Mouse (Mus musculus) CH12.LX (cell line): ENCODE results near the gene Trabd2b.

Source experiments
- CHD2 ChIP-seq: IDR thresholded peaks from 2 replicates; pipeline ENCODE4 v1.6.1; 2011; ENCODE audit warnings: low read length, improper control_type of control experiment
- MAFK ChIP-seq: IDR thresholded peaks from 2 replicates; pipeline ENCODE4 v1.6.1; 2011; ENCODE audit warnings: low read length, improper control_type of control experiment; ENCODE audit not compliant: insufficient replicate concordance
- POLR2A ChIP-seq: IDR thresholded peaks from 2 replicates; pipeline ENCODE4 v1.6.1; 2011; ENCODE audit warnings: low read depth, mild to moderate bottlenecking, improper control_type of control experiment, low read length
- RCOR1 ChIP-seq: conservative IDR thresholded peaks from 2 replicates; pipeline ENCODE4 v1.6.1; 2012; ENCODE audit warnings: low read depth, mild to moderate bottlenecking, inconsistent platforms, low read length, improper control_type of control experiment
- USF2 ChIP-seq: conservative IDR thresholded peaks from 2 replicates; pipeline ENCODE4 v1.6.1; 2011; ENCODE audit warnings: low read depth, low read length, improper control_type of control experiment

- TF ChIP-seq USF2 (no peak), RCOR1 (no peak), POLR2A (no peak), CHD2 (no peak), MAFK (no peak)
These were observed 35.4 kb upstream of the Trabd2b start for GRCm38 (mm10) chr4:114370935-114371715.
